In the genomic region with DNA sequence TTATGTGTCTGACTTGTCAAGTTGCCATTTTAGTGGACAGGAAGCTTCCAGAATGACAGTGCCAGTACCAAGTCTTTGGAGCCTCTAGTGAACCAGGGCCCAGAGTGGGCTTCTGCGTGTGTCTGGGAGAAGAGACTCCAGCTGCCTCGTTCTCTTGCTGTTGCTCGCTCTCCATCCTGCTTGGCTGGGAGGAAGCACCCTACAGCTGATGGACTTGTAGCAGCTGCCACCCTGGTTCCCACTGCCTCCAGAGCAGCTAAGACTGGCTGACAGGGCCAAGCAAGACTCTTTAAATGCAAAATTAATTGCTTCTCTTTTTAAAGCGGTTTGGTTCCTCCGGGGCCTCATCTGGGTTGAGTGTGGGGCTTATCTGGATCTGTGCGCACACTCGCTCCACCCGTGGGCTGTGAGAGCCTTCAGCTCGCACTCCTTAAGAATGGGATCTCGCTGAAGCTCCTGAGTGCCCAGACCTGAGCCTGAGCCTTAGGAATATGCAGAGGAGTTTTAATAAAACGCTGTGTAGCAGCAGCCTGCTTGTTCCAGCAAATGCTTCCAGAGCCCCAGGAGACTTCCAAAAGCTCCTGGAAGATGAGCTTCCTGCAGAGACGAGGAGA, we compare ENCODE assay signal across 16 mouse cellular contexts.
DNase-seq lines count a peak whose midpoint lies in the region; ATAC-seq and TF ChIP-seq lines count a peak whose summit lies in the region.
"Had no signal": no experiment of that assay in that cellular context is flagged by ENCODE, and none has a peak within 500 bp of the region (broad histone marks: within the 10 kb centered on the region; RNA-seq: fewer than 3 reads in every experiment).

No protein-coding gene starts in this region.

- no peak overlapping the region for H3K4me3 ChIP-seq in layer of hippocampus, adult 2 months
- H3K4me3 ChIP-seq in forebrain, embryonic 16.5 days (replicated peaks; ENCODE audit: low read length) = no peak overlapping the region
- H3K4me3 ChIP-seq in midbrain, embryonic 14.5 days (replicated peaks; ENCODE audit: low read depth, low read length) = no peak overlapping the region
- H3K4me3 ChIP-seq: embryonic facial prominence, embryonic 13.5 days; heart, embryonic 13.5 days; limb, embryonic 13.5 days had no signal

- no peaks in the 10 kb centered on the region for H3K9me3 ChIP-seq in forebrain, embryonic 16.5 days (ENCODE audit: control insufficient read depth, low read length)
- no peaks in the 10 kb centered on the region for H3K9me3 ChIP-seq in midbrain, embryonic 14.5 days (ENCODE audit: control insufficient read depth, low read length)
- H3K9me3 ChIP-seq: embryonic facial prominence, embryonic 13.5 days; heart, embryonic 13.5 days; limb, embryonic 13.5 days had no signal

- no peak overlapping the region; the same call in 1 of the 2 replicates for H3K9ac ChIP-seq in forebrain, embryonic 16.5 days (replicated peaks; ENCODE audit: low read depth, low read length)
- peak overlapping the region; percentile 1; the same call in 1 of the 2 replicates for H3K9ac ChIP-seq in midbrain, embryonic 14.5 days (replicated peaks; ENCODE audit: low read length)
- H3K9ac ChIP-seq: embryonic facial prominence, embryonic 13.5 days; heart, embryonic 13.5 days; limb, embryonic 13.5 days had no signal

- H3K4me1 ChIP-seq in forebrain, embryonic 16.5 days (replicated peaks; ENCODE audit: control insufficient read depth, insufficient read depth, low read length) = peaks cover 45% of the 10 kb centered on the region
- H3K4me1 ChIP-seq in midbrain, embryonic 14.5 days (ENCODE audit: control insufficient read depth, insufficient read depth, low read length) = peaks cover 29% of the 10 kb centered on the region

- peak overlapping the region; percentile 71 for H3K27ac ChIP-seq in layer of hippocampus, adult 2 months
- H3K27ac ChIP-seq in forebrain, embryonic 16.5 days (ENCODE audit: low read length) = peak overlapping the region; percentile 57
- peak overlapping the region; percentile 78 for H3K27ac ChIP-seq in midbrain, embryonic 14.5 days (replicated peaks; ENCODE audit: low read depth, low read length)
- H3K27ac ChIP-seq: embryonic facial prominence, embryonic 13.5 days; heart, embryonic 13.5 days; limb, embryonic 13.5 days had no signal

- peaks cover 10% of the 10 kb centered on the region for H3K36me3 ChIP-seq in forebrain, embryonic 16.5 days (ENCODE audit: control insufficient read depth, insufficient read depth)
- peaks cover 29% of the 10 kb centered on the region for H3K36me3 ChIP-seq in midbrain, embryonic 14.5 days (ENCODE audit: control insufficient read depth, insufficient read depth, low read length)

- DNase-seq in layer of hippocampus, adult 2 months (ENCODE audit: low spot score in 2 of 2) = no peak
- no peak for DNase-seq in layer of hippocampus, postnatal 36 days
- peak; percentile 55 for DNase-seq in brain, adult 2 months (ENCODE audit: low read depth, low spot score)
- peak; percentile 70 for DNase-seq in midbrain, embryonic 14.5 days
- no peak for DNase-seq in urinary bladder, postnatal 14 days (ENCODE audit: low spot score)
- DNase-seq in embryo, embryonic 10 days (ENCODE audit: low spot score) = no peak
- DNase-seq: adrenal gland, postnatal 36 days; cerebellum, adult 9-10 months; kidney, adult 18-20 months; lung, postnatal 36 days had no signal

- TF ChIP-seq CTCF in layer of hippocampus, adult 2 months (conservative IDR thresholded peaks at IDR 0.05) = no peak

- 43% methylated on average over 12 of the region's 12 CpGs for WGBS in forebrain, embryonic 16.5 days
- WGBS in midbrain, embryonic 14.5 days = 39% methylated on average over 12 of the region's 12 CpGs

- no peak overlapping the region for H3K4me2 ChIP-seq in forebrain, embryonic 16.5 days (ENCODE audit: low read length)
- no peak overlapping the region for H3K4me2 ChIP-seq in midbrain, embryonic 14.5 days (ENCODE audit: low read length)
- H3K4me2 ChIP-seq: embryonic facial prominence, embryonic 13.5 days; heart, embryonic 13.5 days; limb, embryonic 13.5 days had no signal

- peak; percentile 57; the same call in 1 of the 2 replicates for ATAC-seq in forebrain, embryonic 16.5 days
- no peak for ATAC-seq in midbrain, embryonic 14.5 days (ENCODE audit: low FRiP score, low TSS enrichment)
- ATAC-seq: CD4-positive, CD25-positive, alpha-beta regulatory T cell, adult 4 months; Patski had no signal

- no peaks in the 10 kb centered on the region for H3K27me3 ChIP-seq in forebrain, embryonic 16.5 days (replicated peaks; ENCODE audit: control insufficient read depth, insufficient read depth, low read length)
- H3K27me3 ChIP-seq in midbrain, embryonic 14.5 days (ENCODE audit: control insufficient read depth, insufficient read depth, low read length) = no peaks in the 10 kb centered on the region
- H3K27me3 ChIP-seq: embryonic facial prominence, embryonic 13.5 days; heart, embryonic 13.5 days; limb, embryonic 13.5 days; Patski had no signal

Comparison
In these comparisons a context has a peak if more than half of its experiments do, and no peak if none do; other contexts are left out.
1. DNase-seq: peak in brain, adult 2 months (single experiment) and midbrain, embryonic 14.5 days (single experiment); none in layer of hippocampus, adult 2 months (0 of 2), layer of hippocampus, postnatal 36 days (0 of 2), urinary bladder, postnatal 14 days (single experiment) and embryo, embryonic 10 days (single experiment).
2. Peak in every context shown above with its lines, with median percentiles within 50 percentile points of each other: H3K27ac ChIP-seq.